Mouse (Mus musculus) frontal cortex, postnatal 25 days (tissue): Measurements from ENCODE around the gene Pin1.

Experiments used
- DNase-seq, 2 experiments: peaks; one replicate each; pipeline ENCODE4 v3.0.0; 2022; ENCODE audit warnings: low spot score in 2 of 2

The Pin1 gene

DNA sequence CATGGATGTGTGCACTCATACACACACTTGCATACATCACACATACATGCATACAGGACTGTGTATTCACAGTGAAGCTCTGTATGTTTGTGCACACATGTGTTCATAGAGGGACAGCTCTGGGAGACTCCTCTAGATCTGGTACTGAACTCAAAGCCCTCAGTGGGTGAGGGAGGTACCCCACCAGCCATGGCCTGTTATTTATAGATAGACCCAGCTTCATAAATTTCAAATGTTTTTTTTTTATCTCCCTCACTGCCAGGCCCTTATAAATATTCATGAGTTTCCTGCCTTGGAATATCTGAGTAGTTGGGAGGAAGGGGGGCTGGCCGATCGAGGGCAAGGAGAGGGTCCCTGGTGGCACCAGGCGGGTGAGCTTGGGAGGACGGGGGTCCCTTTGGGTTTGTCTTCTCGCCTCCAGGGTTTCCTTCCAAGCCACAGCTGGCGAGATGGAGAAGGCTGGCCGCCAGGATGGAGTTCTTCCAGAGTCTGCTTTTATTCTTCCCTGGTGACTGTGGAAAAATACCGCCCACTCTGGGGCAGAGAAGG, 52.0 kb downstream of the Pin1 start:
- peak in 1 of 2 experiments; percentile 44 for DNase-seq

DNA sequence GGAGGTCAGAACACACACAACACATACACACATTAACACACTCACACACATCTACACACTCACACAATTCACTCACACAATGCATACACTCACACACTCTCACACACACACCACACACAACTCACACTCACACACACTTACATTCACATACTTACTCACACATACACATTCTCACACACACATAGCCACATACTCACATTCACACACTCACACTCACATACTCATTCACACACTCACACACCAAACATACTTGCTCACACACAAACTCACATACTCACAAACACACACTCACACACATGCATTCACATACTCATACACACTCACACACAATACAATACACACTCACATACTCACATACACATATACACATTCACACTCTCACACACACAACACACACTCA, 53.5 kb downstream of the Pin1 start:
- no peak for DNase-seq

GRCm38 (mm10) chr9:20705981-20706380, 54.1 kb downstream of the Pin1 start:
- no peak for DNase-seq

- DNase-seq: no peak
These were observed 58.6 kb downstream of the Pin1 start for GRCm38 (mm10) chr9:20710471-20710870.

DNA sequence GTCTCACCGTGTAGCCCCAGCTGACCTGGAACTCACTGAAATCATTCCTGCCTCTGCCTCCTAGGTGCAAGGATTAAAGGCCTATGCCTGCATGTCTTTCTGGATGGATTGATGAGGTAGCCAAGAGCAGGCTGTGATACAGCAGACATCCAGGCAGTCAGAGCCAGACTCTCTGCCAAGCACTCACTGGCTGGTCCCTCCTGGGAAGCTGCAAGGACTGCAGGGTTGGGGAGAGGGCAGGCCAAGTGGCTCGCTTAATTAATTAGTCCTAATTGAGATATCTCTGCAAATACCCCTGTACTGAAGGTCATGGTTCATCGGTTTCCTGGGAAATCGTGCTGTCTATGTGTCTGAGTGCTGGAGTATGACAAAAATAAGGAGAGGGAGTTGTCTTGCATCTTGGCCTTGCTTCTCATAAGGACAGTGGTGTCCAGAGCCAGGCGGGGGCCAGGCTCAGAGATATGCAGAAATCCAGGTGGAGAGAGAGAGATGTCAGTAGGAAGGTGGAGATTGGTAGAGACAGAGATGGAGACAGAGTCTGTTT, 61.1 kb downstream of the Pin1 start:
- no peak for DNase-seq

- no peak for DNase-seq
These were observed 61.6 kb downstream of the Pin1 start for GRCm38 (mm10) chr9:20713478-20713987.

DNA sequence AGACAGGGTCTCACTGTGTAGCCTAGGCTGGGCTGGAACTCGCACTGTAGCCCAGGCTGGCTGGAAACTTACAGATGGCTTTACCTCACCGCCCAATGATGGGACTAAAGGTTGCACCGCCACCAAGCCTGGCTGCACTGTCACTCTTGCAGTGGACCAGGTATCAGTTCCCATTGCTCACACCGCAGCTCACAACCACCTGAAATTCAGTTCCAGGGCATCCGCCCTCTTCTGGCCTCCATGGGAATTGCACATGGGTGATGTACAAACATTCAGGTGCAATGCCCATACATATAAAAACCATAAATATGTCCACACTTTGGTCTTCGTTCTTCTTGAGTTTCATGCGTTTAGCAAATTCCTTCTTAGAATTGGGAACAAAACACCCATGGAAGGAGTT, 63.4 kb downstream of the Pin1 start:
- DNase-seq: no peak
